10 mouse cellular contexts compared by ENCODE assay signal in genomic region chr1:184998161-184998560, GRCm38 (mm10). TPM values are rescaled to one million over a fixed set of nuclear protein-coding genes. Genes with fewer than 3 reads are reported as not detected.
DNase-seq lines count a peak whose midpoint lies in the region; ATAC-seq and TF ChIP-seq lines count a peak whose summit lies in the region.
"Had no signal": no experiment of that assay in that cellular context is flagged by ENCODE, and none has a peak within 500 bp of the region (broad histone marks: within the 10 kb centered on the region; RNA-seq: fewer than 3 reads in every experiment).

No protein-coding gene starts in this region.

- TF ChIP-seq POLR2A in cerebellum, adult 2 months (IDR thresholded peaks at IDR 0.05; ENCODE audit: borderline replicate concordance, insufficient read depth, low read length): no peak

- no peak for TF ChIP-seq CTCF in cerebellum, adult 2 months (IDR thresholded peaks at IDR 0.05; ENCODE audit: borderline replicate concordance, insufficient read depth, low read depth, low read length)
- TF ChIP-seq CTCF in liver, postnatal 0 days (IDR thresholded peaks at IDR 0.05; ENCODE audit: low read depth): no peak

- no peak for DNase-seq in cerebellum, adult 2 months
- no peak for DNase-seq in cerebellum, postnatal 36 days
- no peak for DNase-seq in liver, embryonic 11.5 days (ENCODE audit: low spot score)
- no peak for DNase-seq in liver, postnatal 0 days
- no peak for DNase-seq in layer of hippocampus, adult 18-20 months (ENCODE audit: low spot score in 2 of 2)
- no peak for DNase-seq in adrenal gland, postnatal 10 days
- DNase-seq: kidney, adult 11 months had no signal

- no peaks in the 10 kb centered on the region for H3K27me3 ChIP-seq in cerebellum, adult 2 months (ENCODE audit: control insufficient read depth, insufficient read depth, low read length)
- H3K27me3 ChIP-seq in liver, embryonic 11.5 days (replicated peaks; ENCODE audit: control insufficient read depth, insufficient read depth, low read length): peaks cover 41% of the 10 kb centered on the region
- peaks cover 36% of the 10 kb centered on the region for H3K27me3 ChIP-seq in liver, postnatal 0 days (ENCODE audit: insufficient read depth, low read length)
- no peaks in the 10 kb centered on the region for H3K27me3 ChIP-seq in hindbrain, embryonic 16.5 days (replicated peaks; ENCODE audit: control insufficient read depth, insufficient read depth, low read length)
- H3K27me3 ChIP-seq in neural tube, embryonic 13.5 days: peaks cover 5% of the 10 kb centered on the region; the same call in 1 of the 2 replicates

- H3K27ac ChIP-seq in cerebellum, adult 2 months (ENCODE audit: insufficient read depth, low read length): no peak overlapping the region
- no peak overlapping the region for H3K27ac ChIP-seq in liver, embryonic 11.5 days (ENCODE audit: low read depth, low read length)
- no peak overlapping the region for H3K27ac ChIP-seq in liver, postnatal 0 days (ENCODE audit: low read depth)
- H3K27ac ChIP-seq in hindbrain, embryonic 16.5 days (ENCODE audit: low read depth, low read length): peak overlapping the region; percentile 16
- peak overlapping the region; percentile 92 for H3K27ac ChIP-seq in neural tube, embryonic 13.5 days (replicated peaks)

- no peak for TF ChIP-seq EP300 in liver, postnatal 0 days (IDR thresholded peaks at IDR 0.05; ENCODE audit: low read depth)

- 63% methylated on average over 9 of the region's 9 CpGs for WGBS in cerebellum, adult 2 months
- 72% methylated on average over 9 of the region's 9 CpGs for WGBS in liver, embryonic 11.5 days
- 66% methylated on average over 9 of the region's 9 CpGs for WGBS in liver, postnatal 0 days (ENCODE audit: insufficient replicate concordance)
- WGBS in hindbrain, embryonic 16.5 days: 15% methylated on average over 9 of the region's 9 CpGs
- WGBS in neural tube, embryonic 13.5 days: 25% methylated on average over 9 of the region's 9 CpGs

- peaks cover 3% of the 10 kb centered on the region; the same call in 1 of the 2 replicates for H3K4me1 ChIP-seq in cerebellum, adult 2 months (ENCODE audit: control insufficient read depth, insufficient read depth, low read length)
- peaks cover 3% of the 10 kb centered on the region for H3K4me1 ChIP-seq in liver, embryonic 11.5 days (replicated peaks; ENCODE audit: control insufficient read depth, insufficient read depth, low read length)
- no peaks in the 10 kb centered on the region for H3K4me1 ChIP-seq in liver, postnatal 0 days (ENCODE audit: insufficient read depth)
- peaks cover 9% of the 10 kb centered on the region for H3K4me1 ChIP-seq in hindbrain, embryonic 16.5 days (ENCODE audit: control insufficient read depth, insufficient read depth, low read depth, low read length)
- H3K4me1 ChIP-seq in neural tube, embryonic 13.5 days (replicated peaks): peaks cover 40% of the 10 kb centered on the region

- H3K36me3 ChIP-seq in liver, embryonic 11.5 days (ENCODE audit: control insufficient read depth, insufficient read depth, low read length): no peaks in the 10 kb centered on the region
- H3K36me3 ChIP-seq in liver, postnatal 0 days (replicated peaks; ENCODE audit: insufficient read depth, low read length): no peaks in the 10 kb centered on the region
- no peaks in the 10 kb centered on the region for H3K36me3 ChIP-seq in hindbrain, embryonic 16.5 days (ENCODE audit: control insufficient read depth, insufficient read depth, low read length)
- H3K36me3 ChIP-seq in neural tube, embryonic 13.5 days: no peaks in the 10 kb centered on the region

- peak overlapping the region; percentile 20 for H3K4me2 ChIP-seq in liver, embryonic 11.5 days
- no peak overlapping the region for H3K4me2 ChIP-seq in liver, postnatal 0 days (ENCODE audit: low read depth, low read length)
- H3K4me2 ChIP-seq in hindbrain, embryonic 16.5 days (ENCODE audit: low read length): peak overlapping the region; percentile 65
- H3K4me2 ChIP-seq in neural tube, embryonic 13.5 days: peak overlapping the region; percentile 80

- no peak for ATAC-seq in liver, embryonic 11.5 days (replicated peaks; ENCODE audit: low FRiP score)
- ATAC-seq in liver, postnatal 0 days: no peak
- ATAC-seq in hindbrain, embryonic 16.5 days: no peak
- no peak for ATAC-seq in neural tube, embryonic 13.5 days (ENCODE audit: low read depth)

- no peaks in the 10 kb centered on the region for H3K9me3 ChIP-seq in liver, embryonic 11.5 days (ENCODE audit: control insufficient read depth, low read length)
- no peaks in the 10 kb centered on the region for H3K9me3 ChIP-seq in liver, postnatal 0 days (ENCODE audit: low read length)
- H3K9me3 ChIP-seq in hindbrain, embryonic 16.5 days (ENCODE audit: control insufficient read depth, low read length): no peaks in the 10 kb centered on the region
- H3K9me3 ChIP-seq in neural tube, embryonic 13.5 days: no peaks in the 10 kb centered on the region

- peak overlapping the region; percentile 36 for H3K4me3 ChIP-seq in cerebellum, adult 2 months (replicated peaks; ENCODE audit: insufficient read depth, low read depth, low read length)
- H3K4me3 ChIP-seq in liver, embryonic 11.5 days (ENCODE audit: low read depth, low read length): 0 out of 2 replicates have a peak overlapping the region, but pooled peaks have one; percentile 6
- no peak overlapping the region for H3K4me3 ChIP-seq in liver, postnatal 0 days (ENCODE audit: low read depth, low read length)
- peak overlapping the region; percentile 87 for H3K4me3 ChIP-seq in hindbrain, embryonic 16.5 days (ENCODE audit: low read length)
- H3K4me3 ChIP-seq in neural tube, embryonic 13.5 days: peak overlapping the region; percentile 89

- no peak overlapping the region for H3K9ac ChIP-seq in liver, embryonic 11.5 days (ENCODE audit: low read depth, low read length)
- H3K9ac ChIP-seq in liver, postnatal 0 days (replicated peaks): no peak overlapping the region
- peak overlapping the region; percentile 55 for H3K9ac ChIP-seq in hindbrain, embryonic 16.5 days (ENCODE audit: low read depth, low read length)
- H3K9ac ChIP-seq in neural tube, embryonic 13.5 days: peak overlapping the region; percentile 96

RNA-seq across cellular contexts. Expression of gene Mark1, which starts 1.2 kb away (rescaled TPM):
- 31.0 and 32.2 TPM in 2 replicates for polyA plus RNA-seq in cerebellum, adult 2 months (2012; rRNA removed)
- 0.69 and 1.0 TPM in 2 replicates for polyA plus RNA-seq in liver, embryonic 11.5 days (2014; fragmentation: Nextera tagmentation; extraction: Ambion mirVana)
- polyA plus RNA-seq in liver, postnatal 0 days (2015; fragmentation: Nextera tagmentation; extraction: Ambion mirVana): 0.31 TPM in 2 replicates
- polyA plus RNA-seq in hindbrain, embryonic 16.5 days (2015; fragmentation: Nextera tagmentation; extraction: Ambion mirVana): 11.5 and 11.8 TPM in 2 replicates
- 13.2 and 13.5 TPM in 2 replicates for polyA plus RNA-seq in neural tube, embryonic 13.5 days (2015; fragmentation: Nextera tagmentation; extraction: Ambion mirVana)
- total RNA-seq in layer of hippocampus, adult 18-20 months (2021): 10 to 100 TPM; 45.1 to 46.6 TPM
- total RNA-seq in adrenal gland, postnatal 10 days (2021): 10 to 100 TPM in 1 of 2 experiments, 1 to 10 TPM in 1; 9.5 to 11.3 TPM
- total RNA-seq: common myeloid progenitor, adult 5-6 weeks had no signal

Comparison
In these comparisons a context has a peak if more than half of its experiments do, and no peak if none do; other contexts are left out.
1. H3K27ac ChIP-seq: peak in hindbrain, embryonic 16.5 days (single experiment) and neural tube, embryonic 13.5 days (single experiment); none in cerebellum, adult 2 months (single experiment), liver, embryonic 11.5 days (single experiment) and liver, postnatal 0 days (single experiment).
2. H3K9ac ChIP-seq: peak in hindbrain, embryonic 16.5 days (single experiment) and neural tube, embryonic 13.5 days (single experiment); none in liver, embryonic 11.5 days (single experiment) and liver, postnatal 0 days (single experiment).